Mouse (Mus musculus) layer of hippocampus, adult 18-20 months (tissue): ENCODE measurements around the gene Loxl3. TPM values are rescaled to one million over a fixed set of nuclear protein-coding genes. Genes with fewer than 3 reads are reported as not detected.
A peak's percentile ranks its signal among the peaks of the same experiment; 100 is the strongest.

Experiments used
- DNase-seq, 2 experiments: peaks; one replicate each; pipeline ENCODE4 v3.0.0; 2022; ENCODE audit warnings: low spot score in 2 of 2
- microRNA-seq, 2 experiments: library from miRNA; unstranded; fragments of <30 nt; microRNA quantifications; one replicate each; pipeline ENCODE4 v1.2.0; 2021
- total RNA-seq, 2 experiments: library from RNA; stranded (reverse); gene quantifications; 2 replicates each; pipeline ENCODE4 v1.2.3; 2021

Loxl3 gene
- total RNA-seq, 2 experiments from 2014 or later = 2.5 to 2.8 TPM

DNA sequence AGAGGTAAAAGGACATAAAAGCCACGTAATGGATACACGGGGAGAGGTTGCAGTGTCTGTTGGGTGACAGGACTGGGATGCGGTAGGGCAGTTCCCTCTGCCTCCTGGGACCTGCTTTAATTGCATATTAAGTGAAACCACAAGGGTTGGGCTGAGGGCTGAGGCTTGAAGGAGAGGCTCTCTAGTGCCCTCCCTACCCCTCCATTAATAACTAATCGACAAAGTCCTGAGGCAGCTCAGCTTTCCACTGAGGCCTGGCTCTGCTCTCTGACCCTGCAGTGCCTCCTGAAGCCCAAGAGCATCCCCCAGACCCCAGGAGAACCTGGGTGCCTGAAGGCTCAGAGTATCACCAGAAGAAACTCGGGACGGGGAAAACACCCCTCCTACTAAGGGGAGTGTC is 50.5 kb downstream of the Loxl3 start:
- DNase-seq = no peak

DNA sequence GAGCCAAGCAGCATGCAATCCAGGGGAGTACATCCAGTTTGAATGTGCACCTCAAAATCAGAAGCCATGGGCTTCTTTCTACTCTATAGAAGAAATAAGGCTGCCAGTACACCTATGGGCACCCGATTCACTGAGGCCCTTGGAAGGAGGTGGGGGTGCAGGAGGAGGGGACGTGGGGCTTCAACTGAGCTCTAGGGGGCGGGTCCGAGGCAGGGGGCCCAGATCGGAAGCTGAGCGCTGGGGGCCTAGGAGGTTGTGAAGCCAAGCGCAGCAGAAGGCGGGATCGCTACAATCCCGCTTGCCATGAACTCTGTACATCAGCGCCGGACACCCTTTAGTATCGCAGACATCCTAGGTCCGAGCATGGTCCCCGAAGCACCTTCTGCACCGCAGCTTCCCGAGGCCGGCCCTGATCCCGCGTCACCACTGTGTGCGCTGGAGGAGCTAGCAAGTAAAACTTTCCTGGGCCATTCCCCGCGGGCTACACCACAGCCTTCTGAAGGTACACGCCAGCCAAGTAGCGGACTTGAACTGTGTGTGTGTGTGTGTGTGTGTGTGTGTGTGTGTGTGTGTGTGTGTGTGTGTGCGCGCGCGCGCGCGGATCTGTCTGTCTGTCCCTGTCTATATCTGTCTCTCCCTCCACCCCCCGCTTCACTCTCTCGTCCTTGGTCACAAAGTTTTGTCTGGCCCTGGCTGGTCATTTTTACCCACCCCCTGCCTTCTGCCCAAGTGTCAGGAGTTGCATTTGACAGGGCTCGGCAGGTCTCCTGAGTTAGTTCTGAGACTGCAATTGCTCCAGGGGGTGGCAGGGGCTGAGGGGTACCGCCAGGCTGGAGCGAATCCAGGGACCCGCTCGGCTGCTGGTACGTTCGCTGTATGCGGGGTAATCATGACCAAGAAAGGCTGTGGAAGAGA is 52.4 kb downstream of the Loxl3 start, which contains the start of gene Lbx2:
Gene Lbx2 (plus strand): TSS at position 247 of the 915 bp plus-strand sequence.
- DNase-seq = no peak

- DNase-seq = no peak
These were observed 53.4 kb downstream of the Loxl3 start for GRCm38 (mm10) chr6:83087205-83087925.

GRCm38 (mm10) chr6:83087926-83088260 is 53.9 kb downstream of the Loxl3 start:
- no peak for DNase-seq

DNA sequence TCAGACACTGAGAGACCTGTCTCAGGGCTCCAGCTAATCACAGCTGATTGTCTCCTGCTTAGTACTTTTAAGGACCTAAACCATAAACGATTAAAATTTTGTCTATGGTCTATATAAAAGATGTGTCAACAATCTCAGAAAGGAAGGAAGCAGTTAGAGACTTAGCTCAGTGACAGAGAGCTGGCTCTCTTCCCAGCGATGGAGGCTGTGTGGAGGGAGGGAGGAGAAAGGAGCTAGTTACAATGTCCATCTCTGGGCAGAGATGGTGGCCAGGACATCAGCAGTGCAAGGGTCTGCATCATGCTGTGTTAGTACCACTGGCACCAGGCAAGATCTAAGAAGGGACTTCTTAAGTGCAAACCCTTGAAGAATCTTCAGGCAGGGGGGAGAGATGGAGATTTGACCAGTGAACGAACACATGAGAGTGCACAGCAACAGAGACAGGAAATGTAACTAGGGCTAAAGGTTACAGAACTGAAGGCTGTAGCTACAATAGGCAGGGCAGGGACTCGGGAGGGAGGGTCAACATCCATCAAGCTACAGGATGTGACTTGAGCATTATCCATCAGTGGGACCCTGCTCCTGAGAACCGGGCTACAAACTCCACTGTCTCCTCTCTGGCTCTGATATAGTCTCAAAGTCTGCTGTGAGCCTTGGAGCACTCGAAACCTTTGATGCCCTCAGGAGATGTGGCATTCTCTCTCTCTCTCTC is 58.6 kb downstream of the Loxl3 start:
- no peak for DNase-seq

DNA sequence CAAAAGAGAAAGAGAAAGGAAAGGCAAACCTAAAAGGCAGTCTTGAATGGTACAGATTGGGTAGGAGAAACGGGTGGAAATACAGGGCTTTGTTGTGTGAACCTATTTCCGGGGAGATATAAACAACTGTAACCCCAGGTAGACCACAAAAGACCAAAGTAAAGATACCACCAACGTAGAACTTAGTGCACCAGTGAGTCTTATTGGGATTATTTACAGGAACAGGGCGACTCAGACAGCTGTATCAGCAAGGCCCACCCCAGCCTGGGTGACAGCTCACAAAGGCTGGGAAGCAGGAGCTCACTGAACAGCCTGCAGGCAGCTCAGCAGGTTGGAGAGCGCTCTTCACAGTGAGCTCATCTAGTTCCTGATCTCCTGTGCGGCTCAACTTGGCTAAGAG is 62.0 kb downstream of the Loxl3 start:
- no peak for DNase-seq

- DNase-seq = no peak
These were observed 64.4 kb downstream of the Loxl3 start for GRCm38 (mm10) chr6:83098411-83098810.

- peak; percentile 87 to 95 for DNase-seq
These were observed 67.3 kb downstream of the Loxl3 start, which contains the start of the genes Ccdc142 and Gm42688 for GRCm38 (mm10) chr6:83101316-83101687. Ccdc142 (plus strand) TSS chr6:83101601. Gm42688 (plus strand) TSS chr6:83101617.

DNA sequence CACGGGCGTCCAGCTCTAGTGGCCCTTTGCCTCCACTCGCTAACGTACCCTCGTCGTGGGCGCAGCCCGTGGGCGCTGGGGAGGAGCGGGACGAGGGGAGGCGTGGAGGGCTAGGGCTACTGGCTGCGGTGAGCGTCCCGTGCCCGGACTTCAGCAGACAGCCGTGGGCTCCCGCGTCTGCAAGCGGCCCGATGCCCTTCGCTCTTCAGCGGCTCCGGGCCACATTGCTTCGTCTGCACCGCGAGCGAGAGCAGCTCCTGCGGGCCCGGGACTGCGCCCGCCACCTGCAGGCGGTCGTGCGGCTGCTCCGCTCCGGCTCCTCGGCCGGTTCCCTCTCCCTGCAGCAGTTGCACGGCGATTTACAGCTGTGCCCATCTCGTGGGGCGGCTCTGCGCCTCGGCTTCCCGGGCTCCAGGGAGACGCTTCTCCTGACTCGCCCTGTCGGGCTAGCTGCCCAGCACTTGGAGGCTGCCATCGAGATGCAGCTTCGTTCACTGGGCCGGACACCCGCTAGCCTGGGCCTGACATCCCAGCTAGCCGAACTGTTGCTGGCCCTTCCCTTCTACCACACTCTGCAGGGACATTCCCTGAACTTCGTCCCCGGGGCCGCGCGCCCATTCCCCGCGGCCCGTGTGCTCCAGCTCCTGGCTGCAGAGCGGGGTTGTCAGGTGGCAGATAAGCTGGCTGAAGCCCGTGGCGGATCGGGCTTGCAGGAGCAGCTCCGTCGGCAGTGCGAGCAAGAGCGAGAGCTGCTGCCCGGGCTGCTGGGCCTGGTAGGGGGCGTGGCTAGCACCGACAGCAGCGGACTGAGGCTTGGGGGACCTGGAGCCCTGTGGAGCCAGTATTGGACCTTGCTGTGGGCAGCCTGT is 67.9 kb downstream of the Loxl3 start:
- peak in 1 of 2 experiments; percentile 68 for DNase-seq

Small RNA genes within 50 kb of the gene (microRNA-seq; reads per million reads assigned to microRNA genes)
- gene Mir3470a (0 reads per million in 2 experiments), gene Mir7040 (0.20 to 0.25 reads per million in 2 experiments)

Other genes with a start within 250 kb of the Loxl3 start
- gene Sema4f, start 94.4 kb upstream of the Loxl3 start, total RNA-seq = 10 to 100 TPM; 40.1 to 40.8 TPM
- gene M1ap, start 87.3 kb upstream of the Loxl3 start, total RNA-seq = not detected
- 1 to 10 TPM; 3.8 to 4.3 TPM for gene Dok1, start 702 bp upstream of the Loxl3 start, total RNA-seq
- gene Aup1, start 20.3 kb downstream of the Loxl3 start, total RNA-seq = 100 to 1,000 TPM; 125 to 137 TPM
- 10 to 100 TPM; 43.3 to 47.7 TPM for gene Htra2, start 21.1 kb downstream of the Loxl3 start, total RNA-seq
- under 1 TPM; 0.50 to 0.61 TPM for gene Dqx1, start 23.7 kb downstream of the Loxl3 start, total RNA-seq
- gene Tlx2, start 36.1 kb downstream of the Loxl3 start, total RNA-seq = not detected
- gene Pcgf1, start 43.7 kb downstream of the Loxl3 start, total RNA-seq = 10 to 100 TPM; 33.7 to 37.9 TPM
- gene Lbx2, start 52.2 kb downstream of the Loxl3 start, total RNA-seq = not detected
- gene Ccdc142, start 67.4 kb downstream of the Loxl3 start, total RNA-seq = 1 to 10 TPM; 7.7 to 9.4 TPM
- 1 to 10 TPM; 6.5 to 7.6 TPM for gene Gm42688, start 67.4 kb downstream of the Loxl3 start, total RNA-seq
- gene Mrpl53, start 74.9 kb downstream of the Loxl3 start, total RNA-seq = 10 to 100 TPM; 58.4 to 69.3 TPM
- 10 to 100 TPM; 27.0 TPM for gene Mogs, start 81.3 kb downstream of the Loxl3 start, total RNA-seq
- gene Wbp1, start 87.4 kb downstream of the Loxl3 start, total RNA-seq = 10 to 100 TPM; 47.4 to 52.5 TPM
- gene Ino80b, start 91.3 kb downstream of the Loxl3 start, total RNA-seq = 10 to 100 TPM; 28.0 to 29.5 TPM
- gene Rtkn, start 101.3 kb downstream of the Loxl3 start, total RNA-seq = 10 to 100 TPM; 73.5 to 75.8 TPM
- gene Wdr54, start 122.2 kb downstream of the Loxl3 start, total RNA-seq = 10 to 100 TPM; 24.4 to 27.6 TPM
- 10 to 100 TPM; 25.3 to 26.1 TPM for gene 1700003E16Rik, start 122.2 kb downstream of the Loxl3 start, total RNA-seq
- gene Dctn1, start 131.7 kb downstream of the Loxl3 start, total RNA-seq = 100 to 1,000 TPM; 398 to 403 TPM
- 1 to 10 TPM in 1 of 2 experiments, under 1 TPM in 1; 0.25 to 1.2 TPM for gene Slc4a5, start 185.7 kb downstream of the Loxl3 start, total RNA-seq